Mouse (Mus musculus) mouse embryonic stem cell (cell line): Measurements from ENCODE around the gene Plcd3.

Experiments
- in situ Hi-C, 2 experiments: fragments of 300-500 bp; cut with MboI; formaldehyde crosslinking; loops; 1 replicate in 1 of 2; 3 replicates in 1 of 2; pipeline ENCODE4 v1.14.3; 2019 to 2020; ENCODE audit warnings: low sequenced_read_pairs in 2 of 2, low pct_unique_long_range_greater_than_20kb in 1 of 2, mixed read lengths in 1 of 2; ENCODE audit not compliant: unreplicated experiment in 1 of 2

Gene Plcd3

DNA sequence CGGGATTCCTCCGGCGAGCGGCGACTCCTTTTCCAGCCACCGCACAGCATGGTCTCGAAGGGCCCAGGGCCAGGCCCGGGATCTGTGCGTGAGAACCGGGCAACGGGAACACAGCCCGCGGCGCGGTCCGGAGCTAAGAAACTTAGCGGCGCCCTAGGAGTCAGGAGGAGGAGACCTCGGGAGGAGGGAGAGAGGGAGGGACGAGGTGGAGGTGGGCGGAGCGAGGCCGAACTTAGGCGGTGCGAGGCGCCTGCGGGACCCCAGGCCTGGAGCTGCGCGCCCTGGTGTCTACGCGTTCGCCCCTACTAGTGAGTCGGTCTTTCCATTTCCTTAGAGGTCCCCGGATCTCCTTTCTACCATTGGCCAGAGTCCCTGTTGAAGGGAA is at the start of gene Plcd3, which contains the start of gene Acbd4:
TSS of gene Plcd3 (minus strand) at position 178 of the 385 bp plus-strand sequence.
TSS of gene Acbd4 (plus strand) at position 202 of the 385 bp plus-strand sequence.
- in situ Hi-C loops: loop anchor here (5.0 to 10.0 kb wide), 2 partner anchors 53 to 61 kb away; no protein-coding TSS in a partner anchor

DNA sequence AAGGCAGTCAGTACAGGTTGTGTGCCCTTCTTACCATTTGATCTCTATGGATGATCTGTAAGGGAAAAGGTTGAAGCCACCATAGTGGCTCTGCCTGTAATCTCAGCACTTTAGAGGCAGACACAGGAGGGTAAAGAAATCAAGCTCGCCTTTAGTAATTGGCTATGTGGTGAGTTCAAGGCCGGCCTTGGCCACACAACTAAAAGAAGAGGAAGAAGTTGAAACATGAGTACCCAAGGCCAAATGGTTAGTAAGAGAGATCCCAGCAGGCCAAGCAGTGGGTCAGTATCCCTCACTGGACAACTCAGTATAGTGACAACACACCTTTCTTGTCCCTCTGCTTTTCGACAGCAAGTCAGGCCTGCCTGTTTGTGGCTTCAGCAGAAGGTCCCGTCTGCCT is 48.3 kb upstream of the Plcd3 start:
- in situ Hi-C loops: loop anchor here in 1 of 2 experiments (10.0 kb wide), 1 partner anchor 45 kb away; the partner anchor contains the start of genes Acbd4 and Plcd3

DNA sequence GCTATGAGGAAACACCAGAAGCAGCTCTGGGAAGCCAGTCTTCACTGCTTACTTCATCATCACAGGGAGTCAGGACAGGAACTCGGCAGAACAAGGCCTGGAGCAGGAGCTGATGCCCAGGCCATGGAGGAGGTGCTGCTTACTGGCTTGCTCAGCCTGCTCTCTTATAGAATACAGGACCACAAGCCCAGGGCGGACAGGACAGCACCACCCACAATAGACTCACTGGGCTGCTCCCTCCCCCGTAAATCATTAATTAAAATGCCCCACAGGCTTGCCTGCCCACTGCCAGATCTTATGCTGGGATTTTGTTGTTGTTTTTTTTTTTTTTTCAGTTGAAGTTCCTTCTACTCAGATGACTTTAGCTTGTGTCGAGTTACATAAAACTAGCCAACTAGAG is 46.3 kb upstream of the Plcd3 start:
- in situ Hi-C loops: no loop called here

- in situ Hi-C loops: no loop called here
These were observed 44.9 kb upstream of the Plcd3 start for GRCm38 (mm10) chr11:103146386-103146785.

DNA sequence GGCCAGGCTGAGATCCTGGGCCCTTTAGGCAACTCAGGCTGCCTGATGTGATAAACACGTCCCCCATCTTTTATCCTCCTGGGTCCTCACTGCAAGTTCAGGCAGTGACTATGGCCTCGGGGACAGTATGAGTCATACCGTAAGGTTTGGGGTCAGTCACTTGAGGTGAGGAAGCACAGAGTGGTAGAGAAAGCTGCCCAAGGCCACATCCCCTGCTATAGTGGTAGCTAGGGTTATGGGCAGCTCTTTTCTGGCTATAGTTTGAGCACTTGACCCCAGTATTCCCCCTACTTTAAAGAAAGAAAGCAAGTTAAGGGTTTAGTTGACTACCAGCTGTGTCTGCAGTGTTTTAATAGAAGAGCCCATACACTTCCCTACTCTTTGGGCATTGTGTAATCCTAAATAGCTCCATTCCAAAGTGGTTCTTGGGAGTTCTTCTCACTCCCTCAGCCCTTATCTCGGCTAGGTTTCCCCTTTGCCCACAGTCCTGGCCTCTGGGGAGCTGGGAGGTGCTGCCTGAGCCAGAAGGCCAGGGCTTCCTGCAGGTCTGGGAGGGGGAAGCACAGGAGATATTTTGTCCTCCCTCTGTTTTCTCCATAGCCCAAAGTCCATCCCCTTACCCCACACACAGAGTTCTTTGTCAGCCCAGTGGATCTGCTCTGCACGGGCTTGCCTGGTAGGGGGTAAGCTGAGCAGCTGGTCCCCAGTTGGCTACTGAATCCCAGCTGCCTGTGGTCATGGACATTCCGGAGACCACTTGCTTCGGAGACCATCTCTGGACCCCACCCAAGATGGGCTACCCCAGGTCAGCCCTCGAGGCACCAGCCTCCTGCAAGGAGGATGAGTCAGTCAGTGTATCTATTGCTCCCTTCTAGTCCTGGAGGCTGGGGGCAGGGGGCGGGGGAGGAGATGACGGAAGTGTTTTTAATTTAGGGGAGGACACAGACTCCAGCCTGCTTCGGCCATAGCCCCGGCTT is 43.1 kb upstream of the Plcd3 start:
- in situ Hi-C loops: no loop called here

DNA sequence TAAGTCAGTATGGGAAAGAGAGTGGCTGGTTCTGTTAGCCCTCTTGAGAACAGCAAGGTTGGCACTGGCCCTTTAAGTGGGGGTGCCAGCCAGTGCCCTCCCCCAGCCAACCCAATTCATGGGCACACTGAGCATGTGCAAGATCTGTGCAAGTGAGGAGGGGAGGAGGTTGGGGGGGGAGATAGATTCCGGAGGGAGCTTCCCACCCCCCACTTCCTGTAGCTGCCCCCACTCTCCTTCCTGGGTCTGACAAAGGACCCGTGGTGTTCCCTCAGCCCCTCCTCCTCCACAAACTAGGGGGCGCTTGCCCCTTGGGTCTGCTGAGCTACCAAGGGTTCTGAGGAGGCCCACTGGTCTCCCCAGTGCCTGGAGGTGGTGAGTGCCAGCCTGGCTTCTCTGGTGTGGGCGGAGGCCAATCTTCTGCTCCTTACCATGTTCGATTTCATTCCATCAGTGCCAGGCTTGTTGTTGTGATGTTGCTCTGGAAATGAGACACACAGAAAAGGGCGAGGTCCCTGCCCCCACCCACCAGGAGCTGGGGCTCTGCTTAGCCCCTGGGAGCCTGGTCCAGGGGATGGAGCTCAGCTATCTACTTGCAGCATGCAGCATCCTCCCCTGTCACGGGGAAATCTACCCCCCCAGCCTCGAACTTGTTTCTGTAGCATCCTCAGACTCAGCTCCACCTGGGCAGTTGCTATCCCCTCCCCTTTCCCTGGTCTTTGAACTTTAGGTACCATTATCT is 41.2 kb upstream of the Plcd3 start:
- in situ Hi-C loops: no loop called here

DNA sequence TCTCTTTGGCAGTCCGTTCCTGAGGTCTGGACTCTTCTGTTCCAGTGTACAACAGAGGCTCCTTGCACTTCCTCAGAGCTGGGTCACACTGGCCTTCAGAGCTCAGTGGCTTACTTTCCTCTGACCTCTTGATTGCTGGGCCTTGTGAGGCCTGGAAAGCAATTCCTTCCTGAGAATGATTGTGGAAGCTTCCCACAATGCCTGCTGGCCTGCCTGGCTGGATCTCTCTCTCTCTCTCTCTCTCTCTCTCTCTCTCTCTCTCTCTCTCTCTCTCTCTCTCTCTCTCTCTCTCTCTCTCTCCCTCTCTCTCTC is 40.4 kb upstream of the Plcd3 start:
- in situ Hi-C loops: no loop called here

- in situ Hi-C loops: no loop called here
These were observed 39.9 kb upstream of the Plcd3 start for GRCm38 (mm10) chr11:103141101-103141943.

GRCm38 (mm10) chr11:103140763-103141100 is 39.3 kb upstream of the Plcd3 start:
- in situ Hi-C loops: no loop called here

DNA sequence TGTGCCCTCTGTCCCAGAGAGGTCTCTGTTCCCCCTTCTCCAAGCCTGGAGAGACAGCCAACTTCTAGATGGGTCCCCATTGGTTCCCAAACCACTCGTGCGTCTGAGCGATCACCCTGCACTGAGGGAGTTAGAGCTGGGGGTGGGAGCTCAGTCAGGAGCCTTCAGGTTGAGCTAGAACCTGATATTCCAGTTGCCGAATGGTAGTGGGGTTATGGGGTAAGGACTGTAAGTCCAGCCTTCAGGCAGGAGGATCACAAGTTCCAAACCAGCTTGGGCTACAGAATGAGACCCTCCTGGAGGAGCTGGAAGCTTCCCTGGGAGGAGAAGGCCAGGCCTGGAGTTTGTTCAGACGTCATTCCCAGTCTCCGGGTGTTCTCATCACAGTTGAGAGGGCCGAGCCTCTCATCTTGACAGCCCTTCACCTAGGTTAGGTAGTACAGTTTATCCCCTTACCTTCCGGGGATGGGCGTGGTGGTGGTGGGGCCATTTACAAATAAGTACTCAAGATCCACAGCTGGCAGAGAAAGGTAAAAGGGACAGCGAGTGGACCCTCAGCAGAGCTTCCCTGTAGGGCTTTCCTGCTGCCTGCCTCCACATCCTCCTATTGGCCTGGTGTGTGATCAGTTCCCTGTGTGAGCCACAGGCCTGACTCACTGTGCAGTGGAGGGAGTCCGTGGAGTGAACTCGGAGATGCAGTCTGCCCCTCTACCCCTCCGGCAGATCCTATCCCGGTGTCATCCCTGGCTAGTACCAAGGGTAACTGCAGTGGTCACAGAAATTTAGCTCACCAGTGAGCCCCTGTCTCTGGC is 38.7 kb upstream of the Plcd3 start:
- in situ Hi-C loops: no loop called here

DNA sequence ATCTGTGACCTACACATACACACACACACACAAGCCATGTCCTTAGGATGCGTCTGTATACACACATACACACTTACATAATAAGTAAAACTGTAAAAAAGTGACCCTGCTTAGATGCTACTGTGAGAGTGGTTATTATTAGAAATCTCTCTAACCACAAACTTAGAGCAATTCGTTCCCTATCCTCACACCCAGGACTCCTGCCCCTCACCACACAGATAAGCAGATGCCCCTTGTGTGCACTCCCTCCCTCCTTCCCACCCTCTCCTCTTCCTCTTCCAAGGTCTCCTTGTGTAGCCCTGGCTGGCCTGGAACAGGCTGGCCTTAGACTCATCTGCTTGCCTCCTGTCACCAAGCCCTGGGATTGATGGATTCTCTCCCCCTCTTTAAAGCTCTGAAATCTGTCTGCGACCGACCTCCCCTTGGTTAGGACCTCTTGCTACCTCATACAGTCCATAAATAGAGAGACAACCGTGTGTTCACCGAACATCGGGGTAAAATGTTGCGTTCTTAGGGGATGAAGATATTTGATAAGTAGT is 34.6 kb upstream of the Plcd3 start:
- in situ Hi-C loops: no loop called here

GRCm38 (mm10) chr11:103134221-103134620 is 32.8 kb upstream of the Plcd3 start:
- in situ Hi-C loops: no loop called here

- in situ Hi-C loops: no loop called here
These were observed 32.2 kb upstream of the Plcd3 start for GRCm38 (mm10) chr11:103133456-103134185.

- in situ Hi-C loops: no loop called here
These were observed 31.4 kb upstream of the Plcd3 start for GRCm38 (mm10) chr11:103132576-103133455.

GRCm38 (mm10) chr11:103131701-103132575 is 30.5 kb upstream of the Plcd3 start, which contains the start of gene Hexim2:
Gene Hexim2 (plus strand): TSS chr11:103132429.
- in situ Hi-C loops: no loop called here
